Mouse (Mus musculus): Measurements from ENCODE around the gene Cfap161. TPM values are rescaled to one million over a fixed set of nuclear protein-coding genes. Genes with fewer than 3 reads are reported as not detected.

Cfap161 gene
- not detected in 2 replicates for polyA plus RNA-seq (2012; rRNA removed)

GRCm38 (mm10) chr7:83794705-83795104 is at the start of gene Cfap161:
Gene Cfap161 (minus strand): TSS chr7:83794880.

GRCm38 (mm10) chr7:83745413-83746106 is 49.1 kb downstream of the Cfap161 start, which contains the start of gene Il16:
Gene Il16 (minus strand): TSS chr7:83745726.

Other genes starting within 250 kb of the Cfap161 start
- gene Tmc3, start 210.0 kb downstream of the Cfap161 start, polyA plus RNA-seq (2012; rRNA removed): 0.09 and 0.14 TPM in 2 replicates
- 8.4 and 9.2 TPM in 2 replicates for gene Stard5, start 162.9 kb downstream of the Cfap161 start, polyA plus RNA-seq (2012; rRNA removed)
- 0.94 and 1.1 TPM in 2 replicates for gene Il16, start 49.2 kb downstream of the Cfap161 start, polyA plus RNA-seq (2012; rRNA removed)
- 30.6 and 48.4 TPM in 2 replicates for gene Tlnrd1, start 89.4 kb upstream of the Cfap161 start, polyA plus RNA-seq (2012; rRNA removed)
- gene Mesd, start 89.6 kb upstream of the Cfap161 start, polyA plus RNA-seq (2012; rRNA removed): 1.9 and 2.4 TPM in 2 replicates

Measured in stomach, adult 2 months (tissue).